Mouse (Mus musculus) gastrocnemius, postnatal 10 days (tissue): ENCODE data around the gene Prss34. TPM values are rescaled to one million over a fixed set of nuclear protein-coding genes. Genes with fewer than 3 reads are reported as not detected.

Source experiments
- DNase-seq: peaks from one replicate; pipeline ENCODE4 v3.0.0; 2021; ENCODE audit warnings: mixed read lengths
- long read RNA-seq, 2 experiments: library from polyadenylated mRNA; stranded (forward); transcript quantifications; one replicate each; pipeline ENCODE4 v2.0.0; 2021
- total RNA-seq, 2 experiments: library from RNA; stranded (reverse); gene quantifications; 2 replicates each; pipeline ENCODE4 v1.2.3; 2021

The Prss34 gene
- total RNA-seq, result 1 to 10 TPM; 5.0 to 5.2 TPM
- long read RNA-seq, experiment 1, transcript Prss34-201 (5 exons, 1,220 nt), result major isoform, 7 of 8 reads
- long read RNA-seq, experiment 1, partial matches to known transcripts, result 0 of 8 reads
- long read RNA-seq, experiment 1, other reads (novel, unspliced or antisense), result 1 of 8 reads
- long read RNA-seq, experiment 2, transcript Prss34-201 (5 exons, 1,220 nt), result major isoform, 11 of 13 reads
- long read RNA-seq, experiment 2, partial matches to known transcripts, result 0 of 13 reads
- long read RNA-seq, experiment 2, other reads (novel, unspliced or antisense), result 2 of 13 reads

GRCm38 (mm10) chr17:25298094-25298493 is at the start of gene Prss34:
Gene Prss34 (plus strand): TSS chr17:25298394.
- no peak for DNase-seq

DNA sequence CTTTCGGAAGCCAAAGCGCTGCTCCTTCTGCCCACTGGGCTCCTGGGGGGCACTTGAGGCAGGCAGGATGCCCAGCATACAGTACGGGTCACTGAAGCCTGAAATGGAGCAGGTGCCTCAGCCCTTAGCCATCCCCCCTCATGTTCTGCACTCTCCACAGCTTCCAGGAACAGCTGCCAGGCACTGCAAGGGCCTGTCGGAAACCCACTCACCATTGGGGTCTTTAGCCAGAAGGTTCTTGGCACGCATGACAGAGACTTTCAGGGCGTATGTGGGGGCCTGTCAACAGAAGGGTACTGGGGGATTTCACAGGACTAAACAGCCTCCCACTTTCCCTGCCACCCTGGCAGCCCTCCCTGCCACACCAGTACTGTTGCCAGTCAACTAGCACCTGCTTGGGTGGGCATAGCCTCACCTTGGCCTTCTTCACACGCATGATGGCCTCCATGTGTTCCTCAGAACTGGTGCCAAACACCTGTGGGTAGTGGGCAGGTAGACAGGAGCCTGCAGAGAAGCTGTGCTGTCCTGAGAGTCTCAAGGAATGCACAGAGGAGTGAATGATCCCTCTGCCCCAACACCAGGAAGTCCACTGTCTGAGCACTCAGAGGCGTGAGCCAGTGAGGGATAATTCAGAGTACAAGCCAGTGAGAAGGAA is 47.9 kb upstream of the Prss34 start:
- DNase-seq, result no peak

GRCm38 (mm10) chr17:25252643-25253042 is 45.6 kb upstream of the Prss34 start:
- DNase-seq, result no peak

- DNase-seq, result no peak
These were observed 44.4 kb upstream of the Prss34 start for GRCm38 (mm10) chr17:25253760-25254159.

GRCm38 (mm10) chr17:25255110-25255509 is 43.1 kb upstream of the Prss34 start:
- no peak for DNase-seq

DNA sequence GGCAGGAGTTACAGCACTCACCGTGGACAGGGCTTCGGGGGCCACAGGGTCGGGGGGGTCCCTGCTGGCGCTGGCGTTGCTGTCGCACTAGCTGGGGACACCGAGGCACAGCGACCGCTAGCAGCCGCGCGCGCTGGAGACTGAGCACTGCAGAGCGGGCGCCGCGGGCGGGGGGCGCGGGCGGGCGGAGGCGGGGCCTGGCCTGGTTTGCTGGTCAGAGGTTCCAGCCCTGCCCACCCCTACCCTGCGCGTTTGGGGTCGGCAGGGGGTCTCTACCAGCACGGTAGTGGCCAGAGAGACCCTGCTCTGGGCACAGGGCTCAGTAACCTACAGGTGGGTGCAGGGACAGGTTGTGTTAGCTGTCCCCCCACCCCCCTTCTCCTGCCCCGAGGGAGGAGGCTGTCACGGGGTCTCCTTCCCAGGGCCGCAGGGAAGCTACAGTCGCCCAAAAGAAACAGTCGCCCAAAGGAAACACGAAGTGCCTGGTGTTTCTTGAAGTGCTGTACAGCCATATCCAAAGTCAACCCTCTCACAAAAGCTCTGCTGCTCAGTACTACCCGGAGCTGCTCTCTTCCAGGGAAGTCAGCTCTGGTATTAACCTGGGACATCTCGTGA is 41.9 kb upstream of the Prss34 start, which contains the start of gene Baiap3:
Baiap3 (minus strand) TSS at position 225 of the 615 bp plus-strand sequence.
- DNase-seq, result no peak

- DNase-seq, result no peak
These were observed 40.4 kb upstream of the Prss34 start for GRCm38 (mm10) chr17:25257804-25258261.

- peak; percentile 36 for DNase-seq
These were observed 33.7 kb upstream of the Prss34 start for GRCm38 (mm10) chr17:25264453-25264852.

DNA sequence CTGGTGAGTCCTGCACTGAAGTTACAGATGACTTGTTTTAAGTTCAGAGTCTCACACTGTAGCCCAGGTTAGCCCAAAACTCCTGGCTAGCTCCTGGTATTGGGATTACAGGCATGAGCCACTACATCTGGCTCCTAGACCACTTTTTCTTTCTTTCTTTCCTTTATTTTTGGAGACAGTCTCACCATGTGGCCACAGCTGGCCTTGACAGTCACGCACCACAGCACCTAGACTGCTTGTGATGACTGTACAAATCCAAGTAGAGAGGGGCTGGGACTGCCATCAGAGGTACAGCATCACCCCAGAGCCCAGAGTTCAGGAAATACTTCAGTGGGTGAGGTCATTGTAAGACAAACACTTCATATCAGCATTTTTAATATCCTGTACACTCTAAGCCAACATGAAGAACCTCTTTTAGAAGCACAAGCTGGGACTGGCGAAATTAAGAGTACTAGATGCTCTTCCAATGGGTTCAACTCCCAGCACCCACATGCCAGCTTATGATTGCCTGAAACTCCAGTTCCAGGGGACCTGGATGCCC is 27.3 kb upstream of the Prss34 start:
- no peak for DNase-seq

GRCm38 (mm10) chr17:25272326-25272725 is 25.9 kb upstream of the Prss34 start:
- DNase-seq, result no peak

DNA sequence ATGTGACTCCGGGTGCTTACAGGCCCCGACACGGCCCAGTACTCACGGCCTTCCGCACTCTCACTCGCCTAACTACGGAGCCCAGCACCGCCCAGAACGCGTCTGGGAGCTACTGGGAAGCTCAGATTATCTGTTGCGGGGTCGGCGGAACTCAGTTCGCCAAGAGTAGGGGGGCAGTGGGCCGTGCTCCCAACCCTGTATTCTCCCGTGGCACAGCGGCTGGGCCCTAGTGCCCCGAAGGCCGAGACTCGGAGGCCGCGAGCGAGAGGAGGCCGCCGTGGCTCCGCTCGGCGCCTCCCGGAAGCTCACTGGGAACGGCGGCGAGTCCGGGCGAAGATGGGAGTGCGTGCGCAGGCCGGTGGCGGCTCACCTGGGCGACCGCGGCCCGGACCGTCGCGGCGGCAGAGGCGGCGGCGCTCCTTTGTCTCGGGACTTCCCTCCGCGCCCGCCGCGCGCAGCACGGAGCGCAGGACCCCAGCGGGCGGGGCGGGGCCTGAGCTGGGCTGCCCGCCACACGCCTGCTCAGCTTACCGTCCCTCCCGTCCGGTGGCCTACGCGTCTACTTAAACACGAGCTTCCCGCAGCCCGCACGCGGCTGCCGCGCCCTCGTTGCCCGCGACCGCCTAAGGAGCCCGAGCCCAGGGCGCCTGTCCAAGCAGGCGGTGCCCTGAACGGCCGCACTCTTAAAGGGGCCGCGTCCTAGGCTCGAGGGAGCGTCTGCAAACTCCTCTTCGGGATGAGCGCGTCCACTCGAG is 25.1 kb upstream of the Prss34 start:
- DNase-seq, result peak; percentile 82

DNA sequence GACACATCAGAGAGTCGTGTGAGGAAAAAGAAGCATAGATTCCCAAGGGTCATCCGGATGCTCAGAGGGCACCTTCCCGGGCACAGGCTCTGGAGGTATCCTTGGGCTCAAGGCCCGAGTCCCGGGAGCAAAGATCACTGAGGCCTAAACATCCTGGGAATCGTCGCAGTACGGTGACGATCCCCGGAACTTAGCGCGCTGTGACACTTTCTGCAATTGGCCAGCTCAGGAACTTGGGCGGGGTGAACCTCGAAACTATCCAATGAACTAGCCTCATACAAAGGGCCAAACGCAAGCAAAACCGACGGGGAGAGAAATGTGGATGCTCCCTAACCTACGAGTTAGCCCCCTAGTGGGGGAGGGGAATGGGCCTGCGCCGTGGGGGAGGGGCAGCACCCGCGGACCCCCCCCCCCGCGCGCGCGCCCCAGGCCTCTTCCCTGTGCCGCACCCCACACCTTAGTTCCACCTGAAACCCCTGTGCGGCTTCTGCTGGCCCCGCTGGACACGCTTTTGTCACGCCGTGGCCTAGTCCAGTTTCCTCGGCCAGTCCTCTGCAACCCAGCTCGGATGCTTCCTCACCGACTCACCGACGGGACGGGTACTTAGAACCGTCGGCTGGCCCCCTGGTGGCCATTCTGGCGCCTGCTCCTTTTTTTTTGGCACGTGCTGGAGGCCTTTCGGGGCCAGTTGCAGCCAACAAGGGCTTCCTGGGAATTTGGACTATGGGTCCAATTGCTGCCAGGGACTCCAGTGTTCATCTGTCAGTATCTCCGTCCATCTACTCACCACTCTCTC is 24.3 kb upstream of the Prss34 start:
- DNase-seq, result peak; percentile 88

DNA sequence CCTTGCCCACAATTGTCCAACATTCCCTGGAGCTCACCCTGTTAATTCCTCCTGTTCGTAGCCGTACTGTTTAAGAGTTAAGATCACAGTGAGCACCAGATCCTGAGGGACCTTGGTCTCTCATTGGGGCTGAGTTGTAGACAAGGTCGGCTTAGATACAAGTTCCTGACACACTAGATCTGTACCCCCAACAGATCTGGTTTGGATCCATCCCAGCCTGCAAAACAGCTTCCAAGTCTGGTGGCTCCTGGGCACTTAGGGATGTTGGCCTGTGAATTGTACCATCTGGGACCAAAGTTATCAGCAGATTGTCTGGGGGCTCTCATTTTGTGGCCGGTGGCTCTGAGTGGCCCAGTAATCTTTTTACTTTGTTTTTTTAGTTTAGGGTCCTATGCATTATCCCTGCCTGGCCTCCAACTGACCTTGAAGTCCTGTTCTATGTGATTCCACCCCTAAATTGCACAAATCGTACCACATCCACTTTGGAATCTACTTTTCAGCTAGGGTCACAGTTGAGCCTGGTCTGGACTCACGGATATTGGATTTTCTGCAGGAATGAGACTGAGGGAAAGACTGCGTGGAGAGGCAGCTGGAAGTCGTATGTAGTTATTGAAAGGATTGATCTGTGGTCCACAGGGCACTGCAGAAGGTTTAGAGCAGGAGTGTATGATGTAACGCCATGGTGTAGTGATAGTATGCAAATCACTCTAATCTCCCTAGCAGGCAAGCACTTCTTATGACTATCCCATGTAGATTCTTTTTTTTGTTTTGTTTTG is 23.4 kb upstream of the Prss34 start, which contains the start of gene Ube2i:
Ube2i (minus strand) TSS at position 52 of the 776 bp plus-strand sequence.
- DNase-seq, result no peak

GRCm38 (mm10) chr17:25275833-25276232 is 22.4 kb upstream of the Prss34 start:
- DNase-seq, result no peak

GRCm38 (mm10) chr17:25282133-25282532 is 16.1 kb upstream of the Prss34 start:
- peak; percentile 22 for DNase-seq

- DNase-seq, result peak; percentile 58
These were observed 13.2 kb upstream of the Prss34 start for GRCm38 (mm10) chr17:25285033-25285432.

GRCm38 (mm10) chr17:25288842-25289241 is 9.4 kb upstream of the Prss34 start:
- DNase-seq, result peak; percentile 24

GRCm38 (mm10) chr17:25290411-25290810 is 7.8 kb upstream of the Prss34 start:
- no peak for DNase-seq

- no peak for DNase-seq
These were observed 4.7 kb upstream of the Prss34 start for GRCm38 (mm10) chr17:25293495-25293894.

DNA sequence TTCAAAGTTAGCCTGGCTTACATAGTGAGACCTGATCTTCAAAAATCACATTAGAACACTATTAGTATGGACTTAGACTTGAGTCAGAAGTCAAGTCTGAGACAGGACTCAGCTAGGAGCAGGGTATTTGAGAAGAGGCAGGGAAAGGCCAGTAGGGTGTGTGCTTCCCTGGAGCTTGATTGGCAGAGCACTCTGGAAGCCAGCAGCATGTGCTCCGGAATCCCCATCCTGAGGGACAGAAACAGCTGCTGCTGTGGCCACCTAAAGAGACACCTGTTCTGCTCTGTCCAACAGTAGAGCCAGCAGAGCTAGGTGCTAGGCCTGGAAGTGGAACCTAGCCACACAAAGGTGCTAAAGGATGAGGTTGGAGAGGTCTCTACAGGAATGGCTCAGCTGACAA is 4.1 kb upstream of the Prss34 start:
- DNase-seq, result no peak
